Mouse (Mus musculus) lung, postnatal 0 days (tissue): Measurements from ENCODE around the gene Tasp1. TPM values are rescaled to one million over a fixed set of nuclear protein-coding genes. Genes with fewer than 3 reads are reported as not detected.

Experiments
- ATAC-seq: fragments of 200-750 bp; cut with Nextera tagmentation; 2 replicates; pipeline ENCODE4 v1.8.0; 2017; ENCODE audit warnings: moderate library complexity
- DNase-seq: peaks from one replicate; pipeline ENCODE4 v3.0.0-alpha.2; 2016; ENCODE audit warnings: low spot score
- H3K27ac ChIP-seq: fragments of 300-500 bp; sonication (generic); 2 replicates; pipeline ENCODE4 v1.5.1; 2014; ENCODE audit warnings: antibody characterized with exemption, mild to moderate bottlenecking, low read length, mixed read lengths
- H3K27me3 ChIP-seq: fragments of 300-500 bp; sonication (generic); replicated peaks from 2 replicates; pipeline ENCODE4 v1.6.1; 2014; ENCODE audit warnings: low read length, mixed read lengths; ENCODE audit not compliant: insufficient read depth
- H3K36me3 ChIP-seq: fragments of 300-500 bp; sonication (generic); 2 replicates; pipeline ENCODE4 v1.6.1; 2014; ENCODE audit warnings: low read length, mixed read lengths; ENCODE audit not compliant: insufficient read depth
- H3K4me1 ChIP-seq: fragments of 300-500 bp; sonication (generic); 2 replicates; pipeline ENCODE4 v1.6.1; 2014; ENCODE audit warnings: antibody characterized with exemption, low read depth, low read length, mixed read lengths; ENCODE audit not compliant: insufficient read depth
- H3K4me2 ChIP-seq: fragments of 300-500 bp; sonication (generic); replicated peaks from 2 replicates; pipeline ENCODE4 v1.6.1; 2014; ENCODE audit warnings: low read depth, mild to moderate bottlenecking, low read length, moderate library complexity, mixed read lengths
- H3K4me3 ChIP-seq: fragments of 300-500 bp; sonication (generic); 2 replicates; pipeline ENCODE4 v1.5.1; 2014; ENCODE audit warnings: low read depth, low read length
- H3K9ac ChIP-seq: fragments of 300-500 bp; sonication (generic); replicated peaks from 2 replicates; pipeline ENCODE4 v1.6.1; 2014; ENCODE audit warnings: low read depth, mild to moderate bottlenecking
- H3K9me3 ChIP-seq: fragments of 300-500 bp; sonication (generic); 2 replicates; pipeline ENCODE4 v1.6.1; 2016; ENCODE audit warnings: low read length, mixed read lengths
- CTCF ChIP-seq: IDR thresholded peaks from 2 replicates; pipeline ENCODE4 v1.5.1; 2016; ENCODE audit warnings: antibody characterized with exemption, mild to moderate bottlenecking
- EP300 ChIP-seq: IDR thresholded peaks from 2 replicates; pipeline ENCODE4 v1.6.1; 2016; ENCODE audit warnings: antibody characterized with exemption, mild to moderate bottlenecking, control low read depth
- WGBS: fragments of 180-500 bp; shearing (Covaris S2); extraction: QIAGEN DNeasy Blood & Tissue Kit; methylation state at CpG from one replicate; pipeline ENCODE4 v1.1.7; 2014; 5-methylcytosine and 5-hydroxymethylcytosine counted together
- polyA plus RNA-seq: library from polyadenylated mRNA; unstranded; fragments of >200 nt; fragmentation: Nextera tagmentation; extraction: Ambion mirVana; gene quantifications from 2 replicates; pipeline ENCODE4 v1.2.1, GENCODE M21; 2015

Gene Tasp1
- polyA plus RNA-seq, 1 experiment from 2014 or later = 13.3 TPM

GRCm38 (mm10) chr2:140060092-140060867, 6.3 kb downstream of the Tasp1 start:
- no peak overlapping the region for H3K9ac ChIP-seq
- ATAC-seq = no peak
- H3K27me3 ChIP-seq = no peaks in the 10 kb centered on the region
- WGBS = 78% methylated on average over 4 of the region's 4 CpGs
- 0 out of 2 replicates have a peak, but pooled peaks cover 8% of the 10 kb centered on the region for H3K36me3 ChIP-seq
- H3K4me3 ChIP-seq = no peak overlapping the region
- no peaks in the 10 kb centered on the region for H3K4me1 ChIP-seq
- TF ChIP-seq EP300 (no peak), CTCF (no peak)
- H3K9me3 ChIP-seq = no peaks in the 10 kb centered on the region
- DNase-seq = no peak
- H3K27ac ChIP-seq = no peak overlapping the region
- H3K4me2 ChIP-seq = no peak overlapping the region

DNA sequence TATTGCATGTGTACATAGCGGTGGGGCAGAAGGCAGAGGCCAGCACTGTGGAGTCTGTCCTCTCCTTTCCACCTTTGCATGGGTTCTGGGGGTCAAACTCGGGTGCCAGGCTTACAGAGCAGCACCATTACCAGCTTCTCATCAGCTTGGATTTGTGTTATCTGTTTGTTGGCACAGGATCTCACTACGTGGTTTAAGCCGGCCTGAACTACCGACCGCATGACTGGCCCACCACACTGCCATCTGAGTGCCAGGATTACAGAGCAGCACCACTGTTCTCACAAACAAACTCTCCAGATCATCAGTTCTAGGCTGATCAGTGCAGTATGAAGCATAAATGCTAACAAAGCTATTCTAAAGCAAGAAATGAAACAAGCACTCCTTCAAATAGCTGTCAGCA, 8.5 kb downstream of the Tasp1 start:
- Histone ChIP-seq H3K4me3 (no peak overlapping the region), H3K4me2 (no peak overlapping the region), H3K9me3 (no peaks in the 10 kb centered on the region), H3K4me1 (no peaks in the 10 kb centered on the region), H3K36me3 (0 out of 2 replicates have a peak, but pooled peaks cover 10% of the 10 kb centered on the region), H3K27me3 (no peaks in the 10 kb centered on the region), H3K27ac (no peak overlapping the region), H3K9ac (no peak overlapping the region)
- WGBS = 84% methylated on average over 6 of the region's 6 CpGs
- no peak for TF ChIP-seq EP300
- no peak for ATAC-seq
- DNase-seq = no peak

DNA sequence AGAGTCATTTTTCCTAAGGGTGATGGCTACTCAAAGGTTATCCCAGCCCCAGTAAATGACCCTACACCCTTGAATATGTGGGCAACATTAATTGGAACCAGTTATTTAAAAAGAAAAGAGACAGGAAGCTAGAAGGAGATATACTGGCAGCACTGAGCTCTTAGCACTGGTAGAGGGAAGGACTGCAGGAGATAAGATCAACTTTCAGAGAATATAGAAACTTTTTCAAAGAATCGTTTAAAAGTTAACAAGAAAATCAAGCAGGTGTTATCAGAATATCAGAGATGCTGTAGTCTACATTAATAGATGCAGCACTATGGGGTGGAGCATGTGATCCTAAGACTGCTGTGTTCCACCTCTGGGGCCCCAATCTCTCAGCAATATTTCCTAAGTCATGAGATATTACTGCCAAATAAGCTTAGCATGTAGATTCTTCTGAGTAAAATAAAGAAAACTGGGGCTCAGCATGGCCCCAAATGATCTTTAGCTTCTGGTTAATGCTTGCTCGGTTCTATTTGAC, 14.9 kb downstream of the Tasp1 start:
- 90% methylated on average over 2 of the region's 2 CpGs for WGBS

GRCm38 (mm10) chr2:140042522-140043131, 24.0 kb downstream of the Tasp1 start:
- Histone ChIP-seq H3K27ac (no peak overlapping the region), H3K27me3 (no peaks in the 10 kb centered on the region), H3K4me3 (no peak overlapping the region), H3K9me3 (no peaks in the 10 kb centered on the region), H3K9ac (no peak overlapping the region), H3K36me3 (0 out of 2 replicates have a peak, but pooled peaks cover 5% of the 10 kb centered on the region), H3K4me1 (no peaks in the 10 kb centered on the region), H3K4me2 (no peak overlapping the region)
- no peak for TF ChIP-seq EP300
- TF ChIP-seq CTCF = no peak
- 92% methylated on average over 2 of the region's 2 CpGs for WGBS
- DNase-seq (no peak), ATAC-seq (no peak)

More for the DNA sequence above, 14.9 kb downstream of the Tasp1 start:
- H3K4me2 ChIP-seq = no peak overlapping the region
- no peaks in the 10 kb centered on the region for H3K27me3 ChIP-seq
- H3K27ac ChIP-seq = no peak overlapping the region
- no peaks in the 10 kb centered on the region for H3K9me3 ChIP-seq
- no peak overlapping the region for H3K9ac ChIP-seq
- TF ChIP-seq EP300 (no peak), CTCF (no peak)
- no peaks in the 10 kb centered on the region for H3K4me1 ChIP-seq
- DNase-seq (no peak), ATAC-seq (no peak)
- H3K36me3 ChIP-seq = peaks cover 7% of the 10 kb centered on the region; the same call in 1 of the 2 replicates
- no peak overlapping the region for H3K4me3 ChIP-seq

- H3K9me3 ChIP-seq = no peaks in the 10 kb centered on the region
- no peak for TF ChIP-seq CTCF
- TF ChIP-seq EP300 = no peak
- no peak overlapping the region for H3K27ac ChIP-seq
- 0 out of 2 replicates have a peak, but pooled peaks cover 5% of the 10 kb centered on the region for H3K36me3 ChIP-seq
- H3K4me2 ChIP-seq = no peak overlapping the region
- H3K9ac ChIP-seq = no peak overlapping the region
- WGBS = 93% methylated on average over 10 of the region's 10 CpGs
- no peak overlapping the region for H3K4me3 ChIP-seq
- no peak for DNase-seq
- no peaks in the 10 kb centered on the region for H3K27me3 ChIP-seq
- no peaks in the 10 kb centered on the region for H3K4me1 ChIP-seq
- ATAC-seq = no peak
Measured at GRCm38 (mm10) chr2:140042081-140042480, 24.5 kb downstream of the Tasp1 start.

DNA sequence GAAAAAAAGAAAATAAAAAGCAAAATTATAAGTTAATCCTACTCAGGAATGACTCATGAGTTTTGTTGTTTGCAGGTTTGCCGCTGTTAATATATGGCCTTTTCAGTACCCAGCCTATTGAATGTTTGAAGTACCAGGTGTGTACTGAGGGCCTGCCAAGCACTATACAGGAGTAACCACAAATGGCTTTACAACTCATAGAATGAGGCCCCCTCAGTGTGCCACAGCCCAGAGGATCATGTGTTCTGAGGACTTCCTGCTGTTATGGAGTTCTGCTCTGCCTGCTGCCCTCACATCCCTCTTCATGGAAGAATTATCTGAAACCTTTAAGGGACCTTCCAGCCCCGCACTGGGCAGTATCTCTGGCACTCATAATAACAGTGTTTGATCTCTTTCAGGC, 29.1 kb downstream of the Tasp1 start:
- no peak for ATAC-seq
- Histone ChIP-seq H3K27me3 (no peaks in the 10 kb centered on the region), H3K4me1 (no peaks in the 10 kb centered on the region), H3K4me2 (no peak overlapping the region), H3K36me3 (0 out of 2 replicates have a peak, but pooled peaks cover 5% of the 10 kb centered on the region), H3K9me3 (no peaks in the 10 kb centered on the region), H3K4me3 (no peak overlapping the region), H3K9ac (no peak overlapping the region), H3K27ac (no peak overlapping the region)
- 92% methylated on average over 2 of the region's 2 CpGs for WGBS
- DNase-seq = no peak
- TF ChIP-seq CTCF = no peak
- TF ChIP-seq EP300 = no peak
